Mouse (Mus musculus) lung, postnatal 0 days (tissue): ENCODE measurements around the gene Nrbf2. TPM values are rescaled to one million over a fixed set of nuclear protein-coding genes. Genes with fewer than 3 reads are reported as not detected.
A peak's percentile ranks its signal among the peaks of the same experiment; 100 is the strongest.

Experiments used
- ATAC-seq: fragments of 200-750 bp; cut with Nextera tagmentation; 2 replicates; pipeline ENCODE4 v1.8.0; 2017; ENCODE audit warnings: moderate library complexity
- DNase-seq: peaks from one replicate; pipeline ENCODE4 v3.0.0-alpha.2; 2016; ENCODE audit warnings: low spot score
- H3K27ac ChIP-seq: fragments of 300-500 bp; sonication (generic); 2 replicates; pipeline ENCODE4 v1.5.1; 2014; ENCODE audit warnings: antibody characterized with exemption, mild to moderate bottlenecking, low read length, mixed read lengths
- H3K27me3 ChIP-seq: fragments of 300-500 bp; sonication (generic); replicated peaks from 2 replicates; pipeline ENCODE4 v1.6.1; 2014; ENCODE audit warnings: low read length, mixed read lengths; ENCODE audit not compliant: insufficient read depth
- H3K36me3 ChIP-seq: fragments of 300-500 bp; sonication (generic); 2 replicates; pipeline ENCODE4 v1.6.1; 2014; ENCODE audit warnings: low read length, mixed read lengths; ENCODE audit not compliant: insufficient read depth
- H3K4me1 ChIP-seq: fragments of 300-500 bp; sonication (generic); 2 replicates; pipeline ENCODE4 v1.6.1; 2014; ENCODE audit warnings: antibody characterized with exemption, low read depth, low read length, mixed read lengths; ENCODE audit not compliant: insufficient read depth
- H3K4me2 ChIP-seq: fragments of 300-500 bp; sonication (generic); replicated peaks from 2 replicates; pipeline ENCODE4 v1.6.1; 2014; ENCODE audit warnings: low read depth, mild to moderate bottlenecking, low read length, moderate library complexity, mixed read lengths
- H3K4me3 ChIP-seq: fragments of 300-500 bp; sonication (generic); 2 replicates; pipeline ENCODE4 v1.5.1; 2014; ENCODE audit warnings: low read depth, low read length
- H3K9ac ChIP-seq: fragments of 300-500 bp; sonication (generic); replicated peaks from 2 replicates; pipeline ENCODE4 v1.6.1; 2014; ENCODE audit warnings: low read depth, mild to moderate bottlenecking
- H3K9me3 ChIP-seq: fragments of 300-500 bp; sonication (generic); 2 replicates; pipeline ENCODE4 v1.6.1; 2016; ENCODE audit warnings: low read length, mixed read lengths
- CTCF ChIP-seq: IDR thresholded peaks from 2 replicates; pipeline ENCODE4 v1.5.1; 2016; ENCODE audit warnings: antibody characterized with exemption, mild to moderate bottlenecking
- EP300 ChIP-seq: IDR thresholded peaks from 2 replicates; pipeline ENCODE4 v1.6.1; 2016; ENCODE audit warnings: antibody characterized with exemption, mild to moderate bottlenecking, control low read depth
- WGBS: fragments of 180-500 bp; shearing (Covaris S2); extraction: QIAGEN DNeasy Blood & Tissue Kit; methylation state at CpG from one replicate; pipeline ENCODE4 v1.1.7; 2014; 5-methylcytosine and 5-hydroxymethylcytosine counted together
- polyA plus RNA-seq: library from polyadenylated mRNA; unstranded; fragments of >200 nt; fragmentation: Nextera tagmentation; extraction: Ambion mirVana; gene quantifications from 2 replicates; pipeline ENCODE4 v1.2.1, GENCODE M21; 2015

Nrbf2 gene
- polyA plus RNA-seq = 40.6 and 43.8 TPM in 2 replicates

DNA sequence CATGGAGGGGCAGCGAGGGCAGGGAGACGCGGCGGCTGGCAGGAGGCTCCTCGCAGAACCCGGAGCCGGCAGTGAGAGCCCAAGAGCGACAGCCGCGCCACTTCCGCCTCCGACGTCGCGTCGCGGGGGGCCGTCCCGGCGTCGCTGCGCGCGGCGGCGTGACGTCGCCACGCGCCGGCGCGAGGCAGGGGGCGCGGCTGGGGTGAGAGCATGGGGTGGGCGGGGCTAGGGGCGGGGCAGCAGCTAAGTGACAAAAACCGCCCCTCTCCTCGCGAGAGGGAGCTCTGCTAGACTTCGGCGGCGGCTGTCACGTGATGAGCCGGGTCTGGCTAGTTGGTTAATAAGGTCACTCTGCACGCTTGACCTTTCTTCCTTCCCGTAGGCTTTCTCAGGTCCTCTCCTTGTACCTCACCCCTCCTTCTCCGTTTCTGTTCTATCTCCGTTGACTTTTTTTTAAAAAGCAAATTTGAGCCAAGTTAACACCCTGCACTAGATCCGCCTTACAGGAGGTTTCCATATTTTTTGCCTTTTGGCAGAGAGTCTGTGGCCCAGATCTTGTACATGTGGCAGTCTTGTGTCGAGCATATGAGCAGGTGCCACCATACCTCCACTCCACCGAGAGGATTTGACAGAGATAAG is at the start of gene Nrbf2:
Gene Nrbf2, minus strand, starts transcription at position 130 of the 639 bp plus-strand sequence.
- peak within 1 kb of the TSS; percentile 79 for H3K9ac ChIP-seq
- H3K36me3 ChIP-seq = no peaks in the 10 kb centered on the region
- no peaks in the 10 kb centered on the region for H3K9me3 ChIP-seq
- peak within 1 kb of the TSS; percentile 90 for H3K4me2 ChIP-seq
- peak within 1 kb of the TSS; percentile 82 for H3K4me3 ChIP-seq
- H3K27me3 ChIP-seq = no peaks in the 10 kb centered on the region
- H3K4me1 ChIP-seq = peaks cover 17% of the 10 kb centered on the region; the same call in 1 of the 2 replicates
- ATAC-seq (peak; percentile 96), DNase-seq (peak; percentile 97)
- peak within 1 kb of the TSS; percentile 80 for H3K27ac ChIP-seq
- 8% methylated on average over 40 of the region's 52 CpGs for WGBS
- TF ChIP-seq CTCF (no peak), EP300 (peak; percentile 37; the same call in 1 of the 2 replicates)

DNA sequence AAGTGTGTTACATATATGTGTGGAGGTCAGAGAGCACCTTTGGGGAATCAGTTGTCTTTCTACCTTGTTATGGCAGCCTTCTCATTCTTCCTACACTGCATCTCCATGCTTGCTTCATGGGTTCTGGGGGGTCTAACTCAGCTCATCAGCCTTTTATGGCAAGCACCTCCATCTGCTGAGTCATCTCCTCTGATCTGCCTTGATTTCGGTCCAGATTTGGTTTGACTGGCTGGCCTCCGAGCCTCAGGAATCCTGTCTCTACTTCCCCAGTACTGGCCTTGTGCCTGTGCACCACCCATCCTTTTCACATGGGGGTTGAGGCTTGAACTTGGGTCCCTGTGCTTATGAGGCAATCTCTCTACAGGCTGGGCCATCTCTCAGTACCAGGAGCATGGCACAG is 45.5 kb upstream of the Nrbf2 start:
- WGBS = 65% methylated on average over 2 of the region's 2 CpGs
- Histone ChIP-seq H3K27ac (no peak overlapping the region), H3K27me3 (no peaks in the 10 kb centered on the region), H3K4me2 (no peak overlapping the region), H3K9ac (no peak overlapping the region), H3K4me1 (no peaks in the 10 kb centered on the region), H3K36me3 (no peaks in the 10 kb centered on the region), H3K4me3 (no peak overlapping the region), H3K9me3 (no peaks in the 10 kb centered on the region)
- no peak for ATAC-seq
- no peak for DNase-seq
- TF ChIP-seq EP300 (no peak), CTCF (no peak)

DNA sequence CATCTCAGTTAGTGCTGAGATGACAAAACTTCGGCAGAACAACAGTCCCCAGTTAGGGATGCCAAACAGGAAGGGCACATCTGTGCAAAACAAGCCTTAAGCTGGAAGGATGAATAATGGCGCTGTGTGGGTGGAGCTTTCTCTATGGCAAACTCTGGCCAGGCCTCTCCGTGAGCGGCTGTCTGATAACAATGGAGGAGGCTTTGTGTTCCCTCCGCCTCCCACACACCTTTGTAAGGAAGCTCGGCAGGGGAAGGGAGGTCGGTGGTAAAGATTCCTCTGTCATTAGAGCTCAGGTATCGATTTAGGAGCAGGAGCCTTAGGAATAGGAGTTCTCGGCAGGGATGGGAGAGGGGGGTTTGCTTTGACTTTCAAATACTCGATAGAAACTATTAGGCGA is 44.6 kb upstream of the Nrbf2 start:
- TF ChIP-seq EP300 (no peak), CTCF (no peak)
- H3K9me3 ChIP-seq = no peaks in the 10 kb centered on the region
- no peak for ATAC-seq
- H3K4me1 ChIP-seq = no peaks in the 10 kb centered on the region
- no peak overlapping the region for H3K4me3 ChIP-seq
- H3K27me3 ChIP-seq = no peaks in the 10 kb centered on the region
- no peak overlapping the region for H3K9ac ChIP-seq
- H3K27ac ChIP-seq = no peak overlapping the region
- no peak overlapping the region for H3K4me2 ChIP-seq
- WGBS = 38% methylated on average over 11 of the region's 11 CpGs
- H3K36me3 ChIP-seq = no peaks in the 10 kb centered on the region
- no peak for DNase-seq

DNA sequence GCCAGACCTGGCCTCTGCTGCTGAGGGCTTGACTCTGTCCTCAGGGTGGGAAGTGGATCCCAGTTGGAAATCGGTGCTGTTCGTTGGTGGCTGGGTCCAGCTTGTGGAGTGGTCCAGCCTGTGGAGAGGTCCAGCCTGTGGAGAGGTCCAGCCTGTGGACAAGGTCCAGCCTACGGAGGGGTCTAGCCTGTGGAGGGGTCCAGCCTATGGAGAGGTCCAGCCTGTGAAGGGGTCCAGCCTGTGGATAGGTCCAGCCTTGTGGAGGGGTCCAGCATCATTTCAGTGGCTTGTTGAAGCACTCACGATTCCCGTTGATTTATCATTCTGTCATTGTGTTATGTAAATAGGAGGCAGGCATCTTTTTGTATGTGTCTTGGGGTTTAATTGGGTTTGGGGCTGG is 43.1 kb upstream of the Nrbf2 start:
- 78% methylated on average over 5 of the region's 5 CpGs for WGBS
- no peaks in the 10 kb centered on the region for H3K4me1 ChIP-seq
- no peak overlapping the region for H3K4me2 ChIP-seq
- H3K27me3 ChIP-seq = no peaks in the 10 kb centered on the region
- TF ChIP-seq CTCF (no peak), EP300 (no peak)
- DNase-seq (no peak), ATAC-seq (no peak)
- no peak overlapping the region for H3K4me3 ChIP-seq
- H3K9ac ChIP-seq = no peak overlapping the region
- no peaks in the 10 kb centered on the region for H3K9me3 ChIP-seq
- H3K36me3 ChIP-seq = no peaks in the 10 kb centered on the region
- H3K27ac ChIP-seq = no peak overlapping the region

DNA sequence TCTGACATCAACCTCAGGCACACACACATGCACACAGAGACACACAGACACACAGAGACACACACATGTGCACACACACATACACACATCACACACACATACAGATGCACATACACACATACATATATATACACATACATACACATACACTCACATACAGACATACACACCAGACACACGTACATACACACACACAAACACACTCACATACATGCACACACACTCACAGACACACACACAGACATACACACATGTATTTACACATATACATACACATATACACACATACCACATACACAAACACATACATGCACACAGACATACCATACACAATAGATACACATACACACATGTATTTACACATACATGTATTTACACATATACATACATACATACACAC is 38.9 kb upstream of the Nrbf2 start:
- no peaks in the 10 kb centered on the region for H3K27me3 ChIP-seq
- H3K9ac ChIP-seq = no peak overlapping the region
- WGBS = 88% methylated on average over 1 of the region's 1 CpGs
- no peak overlapping the region for H3K4me2 ChIP-seq
- TF ChIP-seq CTCF = no peak
- TF ChIP-seq EP300 = no peak
- H3K4me1 ChIP-seq = no peaks in the 10 kb centered on the region
- DNase-seq (no peak), ATAC-seq (no peak)
- H3K36me3 ChIP-seq = no peaks in the 10 kb centered on the region
- H3K27ac ChIP-seq = no peak overlapping the region
- no peaks in the 10 kb centered on the region for H3K9me3 ChIP-seq
- no peak overlapping the region for H3K4me3 ChIP-seq

DNA sequence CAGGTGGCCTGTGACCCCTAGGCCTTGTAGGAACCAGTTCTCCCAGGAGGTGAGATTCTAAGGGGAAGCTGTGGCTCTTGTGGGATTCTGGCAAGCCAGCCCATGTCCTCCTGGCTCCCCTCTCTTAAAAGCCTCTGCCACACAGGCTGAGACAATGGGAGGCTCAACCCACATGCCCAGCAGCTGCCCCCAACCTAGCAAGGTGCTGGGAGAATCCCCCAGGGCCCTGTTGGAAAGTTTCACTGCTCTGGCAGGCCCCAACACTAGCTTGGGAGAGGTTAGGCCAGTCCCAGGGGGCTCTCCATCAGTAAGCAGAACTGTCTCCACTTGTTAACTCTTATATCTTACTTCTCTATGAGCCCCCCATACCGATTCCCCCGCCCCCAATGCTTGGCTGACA is 36.3 kb upstream of the Nrbf2 start:
- TF ChIP-seq EP300 (no peak), CTCF (no peak)
- H3K4me1 ChIP-seq = no peaks in the 10 kb centered on the region
- 74% methylated on average over 2 of the region's 2 CpGs for WGBS
- H3K9ac ChIP-seq = no peak overlapping the region
- H3K4me3 ChIP-seq = no peak overlapping the region
- H3K27me3 ChIP-seq = no peaks in the 10 kb centered on the region
- DNase-seq = no peak
- H3K4me2 ChIP-seq = no peak overlapping the region
- H3K9me3 ChIP-seq = no peaks in the 10 kb centered on the region
- H3K36me3 ChIP-seq = no peaks in the 10 kb centered on the region
- ATAC-seq = no peak
- no peak overlapping the region for H3K27ac ChIP-seq
